Mouse (Mus musculus) embryonic facial prominence, embryonic 15.5 days (tissue): ENCODE measurements around the gene Atp1b2. TPM values are rescaled to one million over a fixed set of nuclear protein-coding genes. Genes with fewer than 3 reads are reported as not detected.

Experiments used
- ATAC-seq: fragments of 200-750 bp; cut with Nextera tagmentation; 2 replicates; pipeline ENCODE4 v1.8.0; 2017; ENCODE audit warnings: low read depth, moderate TSS enrichment; ENCODE audit not compliant: insufficient number of reproducible peaks, low FRiP score, low TSS enrichment
- H3K27ac ChIP-seq: fragments of 300-500 bp; sonication (generic); replicated peaks from 2 replicates; pipeline ENCODE4 v1.5.1; 2015; ENCODE audit warnings: mild to moderate bottlenecking, inconsistent platforms
- H3K27me3 ChIP-seq: fragments of 300-500 bp; sonication (generic); 2 replicates; pipeline ENCODE4 v1.6.1; 2015; ENCODE audit warnings: inconsistent platforms
- H3K36me3 ChIP-seq: fragments of 300-500 bp; sonication (generic); 2 replicates; pipeline ENCODE4 v1.6.1; 2015; ENCODE audit warnings: mild to moderate bottlenecking, inconsistent platforms
- H3K4me1 ChIP-seq: fragments of 300-500 bp; sonication (generic); 2 replicates; pipeline ENCODE4 v1.6.1; 2015; ENCODE audit warnings: inconsistent platforms
- H3K4me2 ChIP-seq: fragments of 300-500 bp; sonication (generic); replicated peaks from 2 replicates; pipeline ENCODE4 v1.6.1; 2015; ENCODE audit warnings: mild to moderate bottlenecking, inconsistent platforms
- H3K4me3 ChIP-seq: fragments of 300-500 bp; sonication (generic); replicated peaks from 2 replicates; pipeline ENCODE4 v1.5.1; 2015; ENCODE audit warnings: mild to moderate bottlenecking, inconsistent platforms
- H3K9ac ChIP-seq: fragments of 300-500 bp; sonication (generic); 2 replicates; pipeline ENCODE4 v1.6.1; 2015; ENCODE audit warnings: inconsistent platforms
- H3K9me3 ChIP-seq: fragments of 300-500 bp; sonication (generic); replicated peaks from 2 replicates; pipeline ENCODE4 v1.6.1; 2016; ENCODE audit warnings: inconsistent platforms
- WGBS: fragments of 180-500 bp; shearing (Covaris S2); methylation state at CpG from one replicate; pipeline ENCODE4 v1.1.7; 2015; 5-methylcytosine and 5-hydroxymethylcytosine counted together
- microRNA counts: library from miRNA; unstranded; fragments of <30 nt; microRNA quantifications from one replicate; lab custom pipeline; 2016
- microRNA-seq: library from miRNA; unstranded; fragments of <30 nt; microRNA quantifications from one replicate; pipeline ENCODE4, GENCODE M21; 2016; ENCODE audit warnings: borderline number of aligned reads
- polyA plus RNA-seq: library from polyadenylated mRNA; unstranded; fragments of >200 nt; fragmentation: Nextera tagmentation; extraction: Ambion mirVana; gene quantifications from 2 replicates; pipeline ENCODE4 v1.2.1, GENCODE M21; 2015

The Atp1b2 gene
- polyA plus RNA-seq, 1 experiment from 2014 or later, result 13.4 TPM

- ATAC-seq, result no peak
- Histone ChIP-seq H3K9ac (0 out of 2 replicates have a peak overlapping the region, but pooled peaks have one; percentile 1), H3K36me3 (peaks cover 21% of the 10 kb centered on the region), H3K4me1 (peaks cover 46% of the 10 kb centered on the region), H3K9me3 (no peaks in the 10 kb centered on the region), H3K27ac (no peak overlapping the region), H3K4me2 (peak overlapping the region; percentile 86), H3K27me3 (no peaks in the 10 kb centered on the region), H3K4me3 (peak overlapping the region; percentile 64)
- WGBS, result 47% methylated on average over 6 of the region's 6 CpGs
Observed at GRCm38 (mm10) chr11:69558756-69559155, 47.0 kb downstream of the Atp1b2 start.

- H3K4me1 ChIP-seq, result peaks cover 52% of the 10 kb centered on the region
- no peak overlapping the region for H3K27ac ChIP-seq
- H3K4me3 ChIP-seq, result no peak overlapping the region
- H3K4me2 ChIP-seq, result 0 out of 2 replicates have a peak overlapping the region, but pooled peaks have one; percentile 4
- no peak for ATAC-seq
- no peak overlapping the region for H3K9ac ChIP-seq
- peaks cover 12% of the 10 kb centered on the region for H3K36me3 ChIP-seq
- no peaks in the 10 kb centered on the region for H3K27me3 ChIP-seq
- no peaks in the 10 kb centered on the region for H3K9me3 ChIP-seq
- WGBS, result 37% methylated on average over 14 of the region's 14 CpGs
Observed at GRCm38 (mm10) chr11:69557381-69557958, 48.3 kb downstream of the Atp1b2 start.

- Histone ChIP-seq H3K4me2 (no peak overlapping the region), H3K27me3 (no peaks in the 10 kb centered on the region), H3K4me1 (peaks cover 31% of the 10 kb centered on the region), H3K4me3 (no peak overlapping the region), H3K27ac (no peak overlapping the region), H3K36me3 (0 out of 2 replicates have a peak, but pooled peaks cover 2% of the 10 kb centered on the region), H3K9me3 (no peaks in the 10 kb centered on the region), H3K9ac (no peak overlapping the region)
- WGBS, result 77% methylated on average over 5 of the region's 5 CpGs
- ATAC-seq, result no peak
Observed at GRCm38 (mm10) chr11:69554539-69555140, 51.1 kb downstream of the Atp1b2 start.

- H3K9ac ChIP-seq, result no peak overlapping the region
- no peak for ATAC-seq
- no peaks in the 10 kb centered on the region for H3K27me3 ChIP-seq
- H3K36me3 ChIP-seq, result 0 out of 2 replicates have a peak, but pooled peaks cover 2% of the 10 kb centered on the region
- WGBS, result 19% methylated on average over 2 of the region's 2 CpGs
- no peak overlapping the region for H3K4me3 ChIP-seq
- H3K4me2 ChIP-seq, result no peak overlapping the region
- peaks cover 19% of the 10 kb centered on the region for H3K4me1 ChIP-seq
- no peak overlapping the region for H3K27ac ChIP-seq
- no peaks in the 10 kb centered on the region for H3K9me3 ChIP-seq
Observed at GRCm38 (mm10) chr11:69553341-69553721, 52.4 kb downstream of the Atp1b2 start.

GRCm38 (mm10) chr11:69552622-69553340, 53.0 kb downstream of the Atp1b2 start:
- Histone ChIP-seq H3K27ac (no peak overlapping the region), H3K4me1 (peaks cover 15% of the 10 kb centered on the region), H3K9me3 (no peaks in the 10 kb centered on the region), H3K4me2 (no peak overlapping the region), H3K9ac (no peak overlapping the region), H3K27me3 (no peaks in the 10 kb centered on the region), H3K4me3 (no peak overlapping the region), H3K36me3 (0 out of 2 replicates have a peak, but pooled peaks cover 2% of the 10 kb centered on the region)
- WGBS, result 23% methylated on average over 14 of the region's 14 CpGs
- ATAC-seq, result no peak

GRCm38 (mm10) chr11:69551310-69551709, 54.4 kb downstream of the Atp1b2 start:
- no peak for ATAC-seq
- H3K4me2 ChIP-seq, result no peak overlapping the region
- H3K27me3 ChIP-seq, result no peaks in the 10 kb centered on the region
- no peak overlapping the region for H3K27ac ChIP-seq
- H3K36me3 ChIP-seq, result 0 out of 2 replicates have a peak, but pooled peaks cover 2% of the 10 kb centered on the region
- H3K9me3 ChIP-seq, result no peaks in the 10 kb centered on the region
- H3K4me3 ChIP-seq, result no peak overlapping the region
- H3K9ac ChIP-seq, result no peak overlapping the region
- WGBS, result 63% methylated on average over 4 of the region's 4 CpGs
- peaks cover 16% of the 10 kb centered on the region for H3K4me1 ChIP-seq

MicroRNAs within 50 kb of the gene (microRNA counts, 519-probe panel; counts per million panel counts)
- 2,909 counts per million, percentile 70 among the panel's probes with 10 or more counts for microRNA mmu-miR-467f (lab: Ali Mortazavi, UCI)

Small RNAs within 50 kb of the gene (microRNA-seq; reads per million reads assigned to microRNA genes)
- not detected for gene Mir467f

Other genes starting within 250 kb of the Atp1b2 start
- gene Chd3, start 236.5 kb downstream of the Atp1b2 start, polyA plus RNA-seq, result 88.3 and 91.8 TPM in 2 replicates
- gene Naa38, start 210.5 kb downstream of the Atp1b2 start, polyA plus RNA-seq, result 150 and 158 TPM in 2 replicates
- gene Cyb5d1, start 210.3 kb downstream of the Atp1b2 start, polyA plus RNA-seq, result 32.6 and 40.9 TPM in 2 replicates
- gene Tmem88, start 207.7 kb downstream of the Atp1b2 start, polyA plus RNA-seq, result 19.5 and 20.0 TPM in 2 replicates
- 35.5 and 37.2 TPM in 2 replicates for gene Kdm6b, start 192.3 kb downstream of the Atp1b2 start, polyA plus RNA-seq
- gene Dnah2, start 56.8 kb downstream of the Atp1b2 start, polyA plus RNA-seq, result 4.9 and 8.3 TPM in 2 replicates
- gene Efnb3, start 45.7 kb downstream of the Atp1b2 start, polyA plus RNA-seq, result 29.0 and 31.5 TPM in 2 replicates
- 25.0 and 26.5 TPM in 2 replicates for gene Wrap53, start 25.7 kb downstream of the Atp1b2 start, polyA plus RNA-seq
- 134 and 141 TPM in 2 replicates for gene Trp53, start 25.6 kb downstream of the Atp1b2 start, polyA plus RNA-seq
- gene Shbg, start 12.0 kb upstream of the Atp1b2 start, polyA plus RNA-seq, result not detected in 2 replicates
- 19.8 and 22.5 TPM in 2 replicates for gene Sat2, start 16.1 kb upstream of the Atp1b2 start, polyA plus RNA-seq
- 33.4 and 34.2 TPM in 2 replicates for gene Fxr2, start 27.0 kb upstream of the Atp1b2 start, polyA plus RNA-seq
- 5.2 TPM in 2 replicates for gene Sox15, start 49.4 kb upstream of the Atp1b2 start, polyA plus RNA-seq
- 66.5 and 67.3 TPM in 2 replicates for gene Mpdu1, start 56.7 kb upstream of the Atp1b2 start, polyA plus RNA-seq
- 26.3 and 28.3 TPM in 2 replicates for gene Cd68, start 60.2 kb upstream of the Atp1b2 start, polyA plus RNA-seq
- gene Eif4a1, start 66.5 kb upstream of the Atp1b2 start, polyA plus RNA-seq, result 447 and 512 TPM in 2 replicates
- 83.7 and 90.5 TPM in 2 replicates for gene Senp3, start 76.1 kb upstream of the Atp1b2 start, polyA plus RNA-seq
- gene Tnfsf13, start 79.8 kb upstream of the Atp1b2 start, polyA plus RNA-seq, result 1.0 and 1.1 TPM in 2 replicates
- 11.9 and 13.3 TPM in 2 replicates for gene Tnfsf12, start 89.9 kb upstream of the Atp1b2 start, polyA plus RNA-seq
- 4.0 and 6.0 TPM in 2 replicates for gene Tnfsfm13, start 90.2 kb upstream of the Atp1b2 start, polyA plus RNA-seq
- 24.3 and 28.2 TPM in 2 replicates for gene Polr2a, start 152.7 kb upstream of the Atp1b2 start, polyA plus RNA-seq
- gene Slc35g3, start 156.0 kb upstream of the Atp1b2 start, polyA plus RNA-seq, result 0.15 and 0.18 TPM in 2 replicates
- 5.7 and 6.1 TPM in 2 replicates for gene Zbtb4, start 160.0 kb upstream of the Atp1b2 start, polyA plus RNA-seq
- gene Chrnb1, start 190.0 kb upstream of the Atp1b2 start, polyA plus RNA-seq, result 29.3 and 38.6 TPM in 2 replicates
- 4.1 and 4.4 TPM in 2 replicates for gene Fgf11, start 195.9 kb upstream of the Atp1b2 start, polyA plus RNA-seq
- gene Tmem102, start 199.7 kb upstream of the Atp1b2 start, polyA plus RNA-seq, result 7.5 and 10.0 TPM in 2 replicates
- not detected in 2 replicates for gene Gm39566, start 209.4 kb upstream of the Atp1b2 start, polyA plus RNA-seq
- not detected in 2 replicates for gene Spem2, start 212.5 kb upstream of the Atp1b2 start, polyA plus RNA-seq
- gene Spem1, start 216.2 kb upstream of the Atp1b2 start, polyA plus RNA-seq, result 0.16 and 0.38 TPM in 2 replicates
- 10.6 and 11.6 TPM in 2 replicates for gene Nlgn2, start 231.8 kb upstream of the Atp1b2 start, polyA plus RNA-seq
- 388 and 399 TPM in 2 replicates for gene Tmem256, start 232.6 kb upstream of the Atp1b2 start, polyA plus RNA-seq
- 126 and 148 TPM in 2 replicates for gene Plscr3, start 240.4 kb upstream of the Atp1b2 start, polyA plus RNA-seq